Mouse (Mus musculus) E14TG2a.4 (cell line): ENCODE measurements around the gene Ppt2.

Source experiments
- CTCF ChIP-seq: conservative IDR thresholded peaks from 2 replicates; pipeline ENCODE4 v1.5.1; 2014; ENCODE audit warnings: low read length
- NANOG ChIP-seq: IDR thresholded peaks from 2 replicates; pipeline ENCODE4 v1.6.1; 2014; ENCODE audit warnings: borderline replicate concordance, low read length, mixed read lengths
- POU5F1 ChIP-seq: IDR thresholded peaks from 2 replicates; pipeline ENCODE4 v1.6.1; 2014; ENCODE audit warnings: low read length, borderline replicate concordance

DNA sequence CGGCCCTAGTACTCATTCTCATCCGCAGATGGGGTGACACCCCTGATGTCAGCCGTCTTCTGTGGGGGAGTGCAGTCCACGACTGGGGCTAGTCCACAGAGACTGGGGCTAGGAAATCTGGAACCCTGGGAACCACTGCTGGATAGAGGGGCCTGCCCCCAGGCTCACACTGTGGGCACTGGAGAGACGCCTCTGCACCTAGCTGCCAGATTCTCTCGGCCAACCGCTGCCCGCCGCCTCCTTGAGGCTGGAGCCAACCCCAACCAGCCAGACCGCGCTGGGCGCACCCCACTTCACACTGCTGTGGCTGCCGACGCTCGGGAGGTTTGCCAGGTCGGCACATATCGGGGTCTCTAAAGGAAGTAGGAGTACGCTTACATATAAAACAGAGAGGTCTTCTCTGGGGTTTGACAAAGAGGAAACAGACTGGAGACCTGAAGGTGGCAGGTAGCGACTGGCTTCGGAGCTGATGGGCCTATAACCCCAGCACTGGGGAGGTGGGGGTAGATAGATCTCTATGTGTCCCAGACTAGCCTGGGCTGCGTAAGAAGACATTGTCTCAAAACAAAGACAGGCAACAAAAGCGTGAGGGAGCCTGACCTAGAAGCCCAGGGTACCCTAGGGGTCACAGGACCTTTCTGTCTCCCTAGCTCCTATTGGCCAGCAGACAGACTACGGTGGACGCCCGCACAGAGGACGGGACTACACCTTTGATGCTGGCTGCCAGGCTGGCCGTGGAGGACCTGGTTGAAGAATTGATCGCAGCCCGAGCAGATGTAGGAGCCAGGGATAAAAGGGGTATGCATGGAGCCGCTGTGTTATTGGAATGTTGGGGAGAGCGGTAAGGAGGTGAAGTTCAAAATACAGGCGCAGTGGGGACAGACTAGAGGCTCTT is 42.2 kb downstream of the Ppt2 start:
- TF ChIP-seq CTCF (no peak), POU5F1 (no peak), NANOG (no peak)
